12 mouse cellular contexts compared by ENCODE assay signal in the genomic region with DNA sequence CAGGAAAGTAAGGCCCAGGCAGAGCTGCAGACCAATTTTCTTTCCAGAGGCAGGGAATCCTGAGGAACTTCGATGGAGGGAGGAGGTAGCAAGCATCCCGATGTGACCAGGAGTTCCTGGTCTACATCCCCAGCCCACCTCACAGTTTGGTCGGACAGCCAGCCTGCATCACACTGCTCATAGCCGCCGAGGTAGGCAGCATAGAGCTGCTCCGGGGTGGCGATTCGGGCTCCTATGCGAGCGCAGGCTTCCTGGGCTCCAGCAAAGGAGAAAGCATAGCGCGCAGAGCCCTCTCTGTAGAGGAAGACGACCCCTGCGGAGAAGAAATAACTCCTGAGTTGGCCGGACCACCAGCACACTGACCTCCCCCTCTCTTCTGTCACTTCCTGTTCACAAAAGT. TPM values are rescaled to one million over a fixed set of nuclear protein-coding genes. Genes with fewer than 3 reads are reported as not detected.
DNase-seq lines count a peak whose midpoint lies in the region; ATAC-seq lines count a peak whose summit lies in the region.
"Had no signal": no experiment of that assay in that cellular context is flagged by ENCODE, and none has a peak within 500 bp of the region (broad histone marks: within the 10 kb centered on the region; RNA-seq: fewer than 3 reads in every experiment).

No protein-coding gene starts in this region.

- 4% methylated on average over 15 of the region's 15 CpGs for WGBS in kidney, embryonic 14.5 days
- WGBS in forebrain, embryonic 11.5 days: under 1% methylated on average over 15 of the region's 15 CpGs
- 2% methylated on average over 15 of the region's 15 CpGs for WGBS in limb, embryonic 12.5 days
- WGBS in neural tube, embryonic 15.5 days: 3% methylated on average over 15 of the region's 15 CpGs

- ATAC-seq in kidney, embryonic 14.5 days (ENCODE audit: low FRiP score, low TSS enrichment): no peak
- ATAC-seq in forebrain, embryonic 11.5 days (replicated peaks; ENCODE audit: low FRiP score): no peak
- ATAC-seq in limb, embryonic 12.5 days (ENCODE audit: insufficient number of reproducible peaks, insufficient read depth, low FRiP score, low TSS enrichment, low read depth): no peak
- ATAC-seq in neural tube, embryonic 15.5 days (ENCODE audit: low FRiP score): no peak

- DNase-seq in kidney, adult 11 months: no peak
- no peak for DNase-seq in forebrain, embryonic 11.5 days (ENCODE audit: low spot score)
- no peak for DNase-seq in right cerebral cortex, adult 18-20 months
- DNase-seq in thymus, postnatal 36 days: no peak
- DNase-seq in adrenal gland, postnatal 4 days (ENCODE audit: low spot score in 2 of 2): no peak
- DNase-seq: kidney, postnatal 25 days; left cerebral cortex, postnatal 4 days had no signal

- H3K9me3 ChIP-seq in kidney, embryonic 14.5 days (ENCODE audit: control insufficient read depth, low read length): no peaks in the 10 kb centered on the region
- no peaks in the 10 kb centered on the region for H3K9me3 ChIP-seq in forebrain, embryonic 11.5 days (ENCODE audit: control insufficient read depth, low read length)
- no peaks in the 10 kb centered on the region for H3K9me3 ChIP-seq in limb, embryonic 12.5 days
- H3K9me3 ChIP-seq in neural tube, embryonic 15.5 days (replicated peaks): no peaks in the 10 kb centered on the region

- no peaks in the 10 kb centered on the region for H3K36me3 ChIP-seq in kidney, embryonic 14.5 days (ENCODE audit: control insufficient read depth, insufficient read depth, low read length)
- no peaks in the 10 kb centered on the region for H3K36me3 ChIP-seq in forebrain, embryonic 11.5 days (ENCODE audit: control insufficient read depth, insufficient read depth, low read length)
- no peaks in the 10 kb centered on the region for H3K36me3 ChIP-seq in limb, embryonic 12.5 days
- H3K36me3 ChIP-seq in neural tube, embryonic 15.5 days: no peaks in the 10 kb centered on the region

- H3K9ac ChIP-seq in kidney, embryonic 14.5 days (ENCODE audit: low read depth, low read length): no peak overlapping the region
- no peak overlapping the region for H3K9ac ChIP-seq in forebrain, embryonic 11.5 days (ENCODE audit: low read length)
- no peak overlapping the region for H3K9ac ChIP-seq in limb, embryonic 12.5 days (replicated peaks)
- H3K9ac ChIP-seq in neural tube, embryonic 15.5 days (replicated peaks): 0 out of 2 replicates have a peak overlapping the region, but pooled peaks have one; percentile 54

- H3K4me3 ChIP-seq in kidney, embryonic 14.5 days (ENCODE audit: low read length): peak overlapping the region; percentile 41
- peak overlapping the region; percentile 28; the same call in 1 of the 2 replicates for H3K4me3 ChIP-seq in forebrain, embryonic 11.5 days (ENCODE audit: low read depth, low read length)
- H3K4me3 ChIP-seq in limb, embryonic 12.5 days (replicated peaks): no peak overlapping the region
- peak overlapping the region; percentile 47 for H3K4me3 ChIP-seq in neural tube, embryonic 15.5 days (replicated peaks)

- peaks cover 16% of the 10 kb centered on the region; the same call in 1 of the 2 replicates for H3K4me1 ChIP-seq in kidney, embryonic 14.5 days (ENCODE audit: control insufficient read depth, insufficient read depth, low read length)
- H3K4me1 ChIP-seq in forebrain, embryonic 11.5 days (replicated peaks; ENCODE audit: control insufficient read depth, insufficient read depth, low read length): peaks cover 13% of the 10 kb centered on the region
- peaks cover 23% of the 10 kb centered on the region for H3K4me1 ChIP-seq in limb, embryonic 12.5 days (replicated peaks)
- H3K4me1 ChIP-seq in neural tube, embryonic 15.5 days: peaks cover 42% of the 10 kb centered on the region

- H3K4me2 ChIP-seq in kidney, embryonic 14.5 days (replicated peaks; ENCODE audit: low read depth, low read length): no peak overlapping the region; the same call in 1 of the 2 replicates
- peak overlapping the region; percentile 60 for H3K4me2 ChIP-seq in forebrain, embryonic 11.5 days (ENCODE audit: low read depth, low read length, severe bottlenecking)
- H3K4me2 ChIP-seq in limb, embryonic 12.5 days: peak overlapping the region; percentile 54; the same call in 1 of the 2 replicates
- H3K4me2 ChIP-seq in neural tube, embryonic 15.5 days: peak overlapping the region; percentile 92

- peaks cover 100% of the 10 kb centered on the region for H3K27me3 ChIP-seq in kidney, embryonic 14.5 days (ENCODE audit: control insufficient read depth, insufficient read depth, low read length)
- peaks cover 75% of the 10 kb centered on the region for H3K27me3 ChIP-seq in forebrain, embryonic 11.5 days (ENCODE audit: control insufficient read depth, insufficient read depth, low read length)
- H3K27me3 ChIP-seq in limb, embryonic 12.5 days: peaks cover 100% of the 10 kb centered on the region
- peaks cover 93% of the 10 kb centered on the region for H3K27me3 ChIP-seq in neural tube, embryonic 15.5 days (replicated peaks)

- H3K27ac ChIP-seq in kidney, embryonic 14.5 days (ENCODE audit: low read depth, low read length): no peak overlapping the region
- H3K27ac ChIP-seq in forebrain, embryonic 11.5 days (ENCODE audit: low read depth, low read length): no peak overlapping the region
- no peak overlapping the region for H3K27ac ChIP-seq in limb, embryonic 12.5 days
- no peak overlapping the region for H3K27ac ChIP-seq in neural tube, embryonic 15.5 days (replicated peaks)

RNA-seq across cellular contexts. Expression of a gene that starts 3.6 kb away (rescaled TPM):
- polyA plus RNA-seq in kidney, embryonic 14.5 days (2014; fragmentation: Nextera tagmentation; extraction: Ambion mirVana): not detected in 2 replicates
- polyA plus RNA-seq in forebrain, embryonic 11.5 days (2014; fragmentation: Nextera tagmentation; extraction: Ambion mirVana): 0.52 and 0.72 TPM in 2 replicates
- polyA plus RNA-seq in limb, embryonic 12.5 days (2016; fragmentation: Nextera tagmentation; extraction: Ambion mirVana): 0.13 and 0.65 TPM in 2 replicates
- 127 and 139 TPM in 2 replicates for polyA plus RNA-seq in neural tube, embryonic 15.5 days (2015; fragmentation: Nextera tagmentation; extraction: Ambion mirVana)
- 10 to 100 TPM; 29.2 to 30.6 TPM for total RNA-seq in adrenal gland, postnatal 4 days (2021)
- total RNA-seq: granulocyte monocyte progenitor cell, adult 5-6 weeks had no signal

RNA-seq across cellular contexts. Expression of a gene that starts 25.5 kb away (rescaled TPM):
- 14.8 and 26.1 TPM in 2 replicates for polyA plus RNA-seq in kidney, embryonic 14.5 days (2014; fragmentation: Nextera tagmentation; extraction: Ambion mirVana)
- 92.0 and 99.9 TPM in 2 replicates for polyA plus RNA-seq in forebrain, embryonic 11.5 days (2014; fragmentation: Nextera tagmentation; extraction: Ambion mirVana)
- polyA plus RNA-seq in limb, embryonic 12.5 days (2016; fragmentation: Nextera tagmentation; extraction: Ambion mirVana): 29.4 and 32.5 TPM in 2 replicates
- 22.5 and 22.8 TPM in 2 replicates for polyA plus RNA-seq in neural tube, embryonic 15.5 days (2015; fragmentation: Nextera tagmentation; extraction: Ambion mirVana)
- 10 to 100 TPM; 16.2 to 24.3 TPM for total RNA-seq in adrenal gland, postnatal 4 days (2021)

RNA-seq across cellular contexts. Expression of a gene that starts 31.0 kb away (rescaled TPM):
- polyA plus RNA-seq in kidney, embryonic 14.5 days (2014; fragmentation: Nextera tagmentation; extraction: Ambion mirVana): not detected in 2 replicates
- polyA plus RNA-seq in forebrain, embryonic 11.5 days (2014; fragmentation: Nextera tagmentation; extraction: Ambion mirVana): 0.27 and 0.39 TPM in 2 replicates
- polyA plus RNA-seq in limb, embryonic 12.5 days (2016; fragmentation: Nextera tagmentation; extraction: Ambion mirVana): 0.10 and 0.12 TPM in 2 replicates
- polyA plus RNA-seq in neural tube, embryonic 15.5 days (2015; fragmentation: Nextera tagmentation; extraction: Ambion mirVana): 0.34 and 0.90 TPM in 2 replicates
- total RNA-seq in adrenal gland, postnatal 4 days (2021): not detected
- total RNA-seq: CH12.LX; granulocyte monocyte progenitor cell, adult 5-6 weeks had no signal

RNA-seq across cellular contexts. Expression of a gene that starts 46.5 kb away (rescaled TPM):
- polyA plus RNA-seq in kidney, embryonic 14.5 days (2014; fragmentation: Nextera tagmentation; extraction: Ambion mirVana): 48.1 and 48.6 TPM in 2 replicates
- 32.8 and 39.0 TPM in 2 replicates for polyA plus RNA-seq in forebrain, embryonic 11.5 days (2014; fragmentation: Nextera tagmentation; extraction: Ambion mirVana)
- polyA plus RNA-seq in limb, embryonic 12.5 days (2016; fragmentation: Nextera tagmentation; extraction: Ambion mirVana): 30.8 and 31.1 TPM in 2 replicates
- polyA plus RNA-seq in neural tube, embryonic 15.5 days (2015; fragmentation: Nextera tagmentation; extraction: Ambion mirVana): 36.6 and 42.6 TPM in 2 replicates
- total RNA-seq in adrenal gland, postnatal 4 days (2021): 10 to 100 TPM; 15.4 to 16.1 TPM

RNA-seq across cellular contexts. Expression of a gene that starts 47.9 kb away (rescaled TPM):
- 113 and 169 TPM in 2 replicates for polyA plus RNA-seq in kidney, embryonic 14.5 days (2014; fragmentation: Nextera tagmentation; extraction: Ambion mirVana)
- 409 and 417 TPM in 2 replicates for polyA plus RNA-seq in forebrain, embryonic 11.5 days (2014; fragmentation: Nextera tagmentation; extraction: Ambion mirVana)
- polyA plus RNA-seq in limb, embryonic 12.5 days (2016; fragmentation: Nextera tagmentation; extraction: Ambion mirVana): 614 and 667 TPM in 2 replicates
- polyA plus RNA-seq in neural tube, embryonic 15.5 days (2015; fragmentation: Nextera tagmentation; extraction: Ambion mirVana): 81.1 and 86.0 TPM in 2 replicates
- total RNA-seq in adrenal gland, postnatal 4 days (2021): 1 to 10 TPM; 1.7 to 2.0 TPM
- total RNA-seq: granulocyte monocyte progenitor cell, adult 5-6 weeks had no signal

Comparison
In these comparisons a context has a peak if more than half of its experiments do, and no peak if none do; other contexts are left out.
1. RNA of a gene that starts 3.6 kb away (polyA plus RNA-seq): 127 to 139 TPM in neural tube, embryonic 15.5 days; 0.52 to 0.72 TPM in forebrain, embryonic 11.5 days, 0.13 to 0.65 TPM in limb, embryonic 12.5 days and not detected in kidney, embryonic 14.5 days; every median in the first group is over 10 times any median in the second.